Mouse (Mus musculus) bone marrow, adult 2 months (tissue): ENCODE measurements around the gene Ms4a13.

ENCODE experiments used
- CTCF ChIP-seq: fragments of 200-500 bp; IDR thresholded peaks from 2 replicates; pipeline ENCODE4 v1.5.1; 2011; ENCODE audit warnings: low read length, control low read depth; ENCODE audit not compliant: control insufficient read depth, insufficient read depth
- POLR2A ChIP-seq: fragments of 200-500 bp; IDR thresholded peaks from 2 replicates; pipeline ENCODE4 v1.6.1; 2011; ENCODE audit warnings: low read depth, mild to moderate bottlenecking, control low read depth, low read length, borderline replicate concordance; ENCODE audit not compliant: control insufficient read depth

DNA sequence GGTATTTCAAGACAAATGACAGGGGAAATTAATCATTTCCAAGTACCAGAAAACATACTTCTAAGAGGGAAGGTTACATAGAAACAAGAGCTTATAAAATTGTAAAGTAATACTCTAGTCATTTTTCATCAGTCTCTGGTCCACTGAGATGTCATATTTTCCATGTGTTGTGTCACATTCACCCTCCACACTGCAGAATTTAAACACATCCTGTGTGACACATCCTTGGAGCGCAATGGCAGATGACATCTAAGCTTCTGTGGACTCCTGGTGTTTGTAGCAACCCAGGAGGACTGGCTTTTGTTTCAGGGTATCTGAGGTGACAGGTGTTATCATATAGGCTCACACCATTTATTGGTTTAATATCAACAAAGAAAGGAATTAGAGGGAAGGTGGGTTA is 66.8 kb downstream of the Ms4a13 start:
- no peak for TF ChIP-seq CTCF
- no peak for TF ChIP-seq POLR2A
